Mouse (Mus musculus): ENCODE measurements around the gene Gab1. TPM values are rescaled to one million over a fixed set of nuclear protein-coding genes. Genes with fewer than 3 reads are reported as not detected.

Gab1 gene
- total and polyA plus RNA-seq, 3 experiments = 4.0 to 8.1 TPM; not detected in 1

GRCm38 (mm10) chr8:80868801-80869323, 11.5 kb downstream of the Gab1 start:
- Histone ChIP-seq H3K79me2 (ENCODE audit: control insufficient read depth, insufficient read depth, low read length, poor library complexity) (peaks cover 10% of the 10 kb centered on the region), H3K9ac (ENCODE audit: control insufficient read depth, low read depth, low read length, poor library complexity, severe bottlenecking) (peak overlapping the region; percentile 92), H3K27me3 (ENCODE audit: control insufficient read depth in 1 of 2, insufficient read depth in 2 of 2, low read length in 2 of 2) (no peaks in the 10 kb centered on the region), H3K4me3 (ENCODE audit: control insufficient read depth in 1 of 2, insufficient read depth in 1 of 2, low read depth in 2 of 2, low read length in 2 of 2) (peak overlapping the region; percentile 59 to 62), H3K36me3 (ENCODE audit: control insufficient read depth in 1 of 2, insufficient read depth in 2 of 2, low read length in 2 of 2) (peaks cover 0 to 22% of the 10 kb centered on the region in 2 experiments; a peak in 2 of 4 replicates), H3K9me3 (replicated peaks; ENCODE audit: insufficient read depth, low read length) (no peaks in the 10 kb centered on the region), H3K4me1 (ENCODE audit: control insufficient read depth in 1 of 2, insufficient read depth in 2 of 2, low read length in 2 of 2) (peaks cover 3 to 31% of the 10 kb centered on the region in 2 experiments; a peak in 3 of 4 replicates), H3K27ac (ENCODE audit: control insufficient read depth, low read depth, low read length) (peak overlapping the region; percentile 92)
- peak; percentile 90 for DNase-seq (ENCODE audit: low read depth, low spot score)
- TF ChIP-seq TCF12 (IDR thresholded peaks at IDR 0.05; ENCODE audit: low read depth, low read length) (peak; percentile 94), USF2 (IDR thresholded peaks at IDR 0.05; ENCODE audit: borderline replicate concordance in 1 of 2, insufficient read depth in 1 of 2, low read depth in 1 of 2, low read length in 2 of 2) (peak in 1 of 2 experiments; percentile 59; a peak in 2 of 4 replicates), MEF2A (IDR thresholded peaks at IDR 0.05; ENCODE audit: extremely low read depth, insufficient replicate concordance, low read depth, low read length, poor library complexity, severe bottlenecking) (no peak), ETS1 (IDR thresholded peaks at IDR 0.05; ENCODE audit: low read depth, low read length) (peak; percentile 89), NRF1 (IDR thresholded peaks at IDR 0.05; ENCODE audit: insufficient read depth, low read depth, low read length, poor library complexity, severe bottlenecking) (no peak), ZNF384 (IDR thresholded peaks at IDR 0.05; ENCODE audit: low read depth, low read length) (no peak), UBTF (IDR thresholded peaks at IDR 0.05; ENCODE audit: borderline replicate concordance, insufficient read depth, low read depth, low read length) (no peak), POLR2AphosphoS2 (IDR thresholded peaks at IDR 0.05; ENCODE audit: low read length) (no peak; the same call in 1 of the 2 replicates), ZC3H11A (IDR thresholded peaks at IDR 0.05; ENCODE audit: low read depth, low read length) (no peak), MAZ (IDR thresholded peaks at IDR 0.05; ENCODE audit: low read depth, low read length) (no peak), E2F4 (IDR thresholded peaks at IDR 0.05; ENCODE audit: borderline replicate concordance, low read depth, low read length) (0 out of 2 replicates have a peak, but pooled peaks have one; percentile 68), USF1 (IDR thresholded peaks at IDR 0.05; ENCODE audit: low read depth, low read length) (peak; percentile 92), GATA1 (IDR thresholded peaks at IDR 0.05; ENCODE audit: low read depth, low read length) (peak; percentile 97), TAL1 (IDR thresholded peaks at IDR 0.05; ENCODE audit: low read length) (peak; percentile 72), NELFE (IDR thresholded peaks at IDR 0.05; ENCODE audit: low read depth, low read length) (no peak), HCFC1 (IDR thresholded peaks at IDR 0.05; ENCODE audit: low read depth, low read length) (peak; percentile 60), CHD1 (IDR thresholded peaks at IDR 0.05; ENCODE audit: low read depth, low read length) (no peak), ELF1 (IDR thresholded peaks at IDR 0.05; ENCODE audit: low read depth, low read length) (no peak), ZMIZ1 (IDR thresholded peaks at IDR 0.05; ENCODE audit: low read depth, low read length) (0 out of 2 replicates have a peak, but pooled peaks have one; percentile 33), SIN3A (IDR thresholded peaks at IDR 0.05; ENCODE audit: low read length) (peak; percentile 84), MXI1 (IDR thresholded peaks at IDR 0.05; ENCODE audit: low read depth, low read length) (peak; percentile 77), KAT2A (conservative IDR thresholded peaks at IDR 0.05; ENCODE audit: low read depth, low read length) (no peak), MAX (IDR thresholded peaks at IDR 0.05; ENCODE audit: low read length) (peak; percentile 75), RCOR1 (IDR thresholded peaks at IDR 0.05; ENCODE audit: low read depth, low read length) (peak; percentile 70; the same call in 1 of the 2 replicates), GABPA (IDR thresholded peaks at IDR 0.05; ENCODE audit: low read depth, low read length) (no peak), CTCF (IDR thresholded peaks at IDR 0.05 in 2 of 3, conservative IDR thresholded peaks at IDR 0.05 in 1 of 3; ENCODE audit: control insufficient read depth in 1 of 3, insufficient read depth in 1 of 3, low read depth in 2 of 3, low read length in 3 of 3, poor library complexity in 1 of 3, severe bottlenecking in 1 of 3) (no peak), MYB (IDR thresholded peaks at IDR 0.05; ENCODE audit: low read depth, low read length) (0 out of 2 replicates have a peak, but pooled peaks have one; percentile 37), ZKSCAN1 (IDR thresholded peaks at IDR 0.05; ENCODE audit: low read depth, low read length) (no peak), POLR2A (IDR thresholded peaks at IDR 0.05; ENCODE audit: control insufficient read depth in 1 of 2, insufficient read depth in 1 of 2, low read depth in 1 of 2, low read length in 2 of 2, poor library complexity in 1 of 2) (peak in 1 of 2 experiments; percentile 82; a peak in 2 of 4 replicates), SMC3 (IDR thresholded peaks at IDR 0.05; ENCODE audit: low read depth, low read length) (no peak), BHLHE40 (IDR thresholded peaks at IDR 0.05; ENCODE audit: borderline replicate concordance, low read depth, low read length) (peak; percentile 87), JUND (IDR thresholded peaks at IDR 0.05; ENCODE audit: low read depth, low read length) (no peak), MYC (IDR thresholded peaks at IDR 0.05; ENCODE audit: low read depth, low read length) (peak; percentile 87), POLR2AphosphoS5 (IDR thresholded peaks at IDR 0.05; ENCODE audit: borderline replicate concordance, low read depth, low read length) (no peak), TBP (IDR thresholded peaks at IDR 0.05; ENCODE audit: low read depth, low read length) (peak; percentile 79), RAD21 (IDR thresholded peaks at IDR 0.05; ENCODE audit: low read depth, low read length) (no peak)
